Mouse (Mus musculus) ES-E14 (cell line): ENCODE data around the gene Dnph1. TPM values are rescaled to one million over a fixed set of nuclear protein-coding genes. Genes with fewer than 3 reads are reported as not detected.

ENCODE experiments used
- DNase-seq: peaks from one replicate; pipeline ENCODE4 v3.0.0-alpha.2; 2013; ENCODE audit warnings: low read depth, low spot score
- H3K27ac ChIP-seq: 2 replicates; pipeline ENCODE4 v1.5.1; 2012; ENCODE audit warnings: low read depth, mild to moderate bottlenecking, low read length, moderate library complexity, mixed read lengths; ENCODE audit not compliant: poor library complexity, insufficient read depth, severe bottlenecking
- H3K36me3 ChIP-seq: 2 replicates; pipeline ENCODE4 v1.6.1; 2012; ENCODE audit warnings: mild to moderate bottlenecking, low read length, moderate library complexity, mixed read lengths; ENCODE audit not compliant: control insufficient read depth, poor library complexity, insufficient read depth, severe bottlenecking
- H3K4me1 ChIP-seq, 2 experiments: fragments of 150-350 bp in 1 of 2; sonication (generic) in 1 of 2; 2 replicates each; pipeline ENCODE4 v1.6.1; 2012; ENCODE audit warnings: low read length in 2 of 2, mild to moderate bottlenecking in 1 of 2, mixed read lengths in 1 of 2; ENCODE audit not compliant: control insufficient read depth in 2 of 2, insufficient read depth in 2 of 2, poor library complexity in 1 of 2
- H3K4me3 ChIP-seq, 2 experiments: fragments of 150-350 bp in 1 of 2; sonication (generic) in 1 of 2; 2 replicates each; pipeline ENCODE4 v1.5.1; 2012; ENCODE audit warnings: low read length in 2 of 2, low read depth in 1 of 2, mild to moderate bottlenecking in 1 of 2, mixed read lengths in 1 of 2; ENCODE audit not compliant: insufficient read depth in 1 of 2, poor library complexity in 1 of 2, severe bottlenecking in 1 of 2
- H3K9ac ChIP-seq: 2 replicates; pipeline ENCODE4 v1.6.1; 2012; ENCODE audit warnings: low read depth, mild to moderate bottlenecking, low read length, mixed read lengths; ENCODE audit not compliant: poor library complexity, insufficient read depth, severe bottlenecking
- H3K9me3 ChIP-seq: fragments of 150-350 bp; sonication (generic); 2 replicates; pipeline ENCODE4 v1.6.1; 2012; ENCODE audit warnings: low read depth, mild to moderate bottlenecking, low read length; ENCODE audit not compliant: control insufficient read depth, insufficient read depth
- CHD2 ChIP-seq: IDR thresholded peaks from 2 replicates; pipeline ENCODE4 v1.6.1; 2014; ENCODE audit warnings: mild to moderate bottlenecking, low read depth, low read length, inconsistent platforms
- HCFC1 ChIP-seq: IDR thresholded peaks from 2 replicates; pipeline ENCODE4 v1.6.1; 2012; ENCODE audit warnings: low read length, inconsistent platforms, borderline replicate concordance; ENCODE audit not compliant: insufficient read depth
- MAFK ChIP-seq: IDR thresholded peaks from 2 replicates; pipeline ENCODE4 v1.6.1; 2014; ENCODE audit warnings: mild to moderate bottlenecking, low read depth, low read length, inconsistent platforms; ENCODE audit not compliant: insufficient read depth
- ZC3H11A ChIP-seq: IDR thresholded peaks from 2 replicates; pipeline ENCODE4 v1.6.1; 2012; ENCODE audit warnings: low read depth, mild to moderate bottlenecking, inconsistent platforms, low read length, borderline replicate concordance
- ZNF384 ChIP-seq: IDR thresholded peaks from 2 replicates; pipeline ENCODE4 v1.6.1; 2012; ENCODE audit warnings: low read depth, low read length, inconsistent platforms
- in situ Hi-C, 2 experiments: fragments of 600-800 bp; cut with MboI; formaldehyde crosslinking; loops; one replicate each; pipeline ENCODE4 v1.15.1; 2025; ENCODE audit warnings: low sequenced_read_pairs in 2 of 2, inconsistent platforms in 1 of 2; ENCODE audit not compliant: unreplicated experiment in 2 of 2
- total RNA-seq: library from RNA; depleted of rRNA; stranded (reverse); fragments of 300-350 nt; gene quantifications from 2 replicates; pipeline ENCODE4 v1.2.3, GENCODE M21; 2012; rRNA removed

Gene Dnph1
- total RNA-seq, 1 experiment: 44.1 TPM

DNA sequence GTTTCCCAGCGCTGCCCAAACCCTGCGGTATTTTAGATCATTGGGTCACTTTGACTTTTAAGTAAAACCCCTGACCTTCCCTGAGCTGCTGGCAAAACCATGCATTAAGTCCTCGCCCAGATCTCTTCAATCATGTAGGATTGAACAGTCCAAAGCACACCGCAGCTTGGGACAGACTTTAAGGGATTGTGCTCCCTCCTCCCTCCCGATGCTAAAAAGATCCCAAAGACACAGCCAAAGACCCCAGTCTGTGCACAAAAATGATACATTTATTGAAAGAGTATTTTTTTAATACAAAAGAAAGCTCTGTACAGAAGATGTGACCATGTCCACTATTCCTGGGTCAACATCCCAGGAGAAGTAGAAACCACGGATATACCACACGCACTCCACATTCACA lies 50.1 kb downstream of the Dnph1 start:
- DNase-seq: no peak
- Histone ChIP-seq H3K9me3 (no peaks in the 10 kb centered on the region), H3K36me3 (peaks cover 22% of the 10 kb centered on the region), H3K9ac (peak overlapping the region; percentile 34), H3K27ac (no peak overlapping the region), H3K4me1 (peaks cover 3 to 25% of the 10 kb centered on the region in 2 experiments; a peak in 3 of 4 replicates), H3K4me3 (peak overlapping the region; percentile 61 to 71; a peak in 3 of 4 replicates)
- TF ChIP-seq MAFK (no peak), CHD2 (no peak), HCFC1 (no peak), ZNF384 (no peak), ZC3H11A (no peak)
- in situ Hi-C loops: no loop called here

DNA sequence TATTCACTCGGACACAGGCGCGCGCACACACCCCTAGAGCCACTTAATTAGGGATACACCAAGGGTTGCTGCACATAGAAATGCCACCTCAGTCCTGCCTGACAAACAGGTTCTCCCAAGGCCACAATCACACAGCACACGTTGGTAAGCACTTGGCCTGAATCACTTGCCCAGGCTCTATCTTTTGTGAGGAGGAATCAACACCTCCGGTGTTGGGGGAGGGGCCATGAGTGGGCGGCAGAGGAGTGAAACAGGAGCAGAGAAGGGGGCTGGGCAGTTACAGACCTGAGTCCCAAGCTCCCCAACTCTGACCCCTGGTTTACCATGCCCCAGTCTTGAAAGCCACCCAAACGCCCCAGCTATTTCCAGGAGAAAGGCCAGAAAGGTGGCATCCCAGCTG lies 50.5 kb downstream of the Dnph1 start:
- Histone ChIP-seq H3K27ac (no peak overlapping the region), H3K4me1 (peaks cover 3 to 25% of the 10 kb centered on the region in 2 experiments; a peak in 3 of 4 replicates), H3K9me3 (no peaks in the 10 kb centered on the region), H3K9ac (0 out of 2 replicates have a peak overlapping the region, but pooled peaks have one; percentile 31), H3K4me3 (no peak overlapping the region; a peak in 1 of 4 replicates), H3K36me3 (peaks cover 24% of the 10 kb centered on the region)
- TF ChIP-seq CHD2: 0 out of 2 replicates have a peak, but pooled peaks have one; percentile 46
- TF ChIP-seq HCFC1: no peak
- TF ChIP-seq ZNF384: no peak
- in situ Hi-C loops: no loop called here
- no peak for DNase-seq

DNA sequence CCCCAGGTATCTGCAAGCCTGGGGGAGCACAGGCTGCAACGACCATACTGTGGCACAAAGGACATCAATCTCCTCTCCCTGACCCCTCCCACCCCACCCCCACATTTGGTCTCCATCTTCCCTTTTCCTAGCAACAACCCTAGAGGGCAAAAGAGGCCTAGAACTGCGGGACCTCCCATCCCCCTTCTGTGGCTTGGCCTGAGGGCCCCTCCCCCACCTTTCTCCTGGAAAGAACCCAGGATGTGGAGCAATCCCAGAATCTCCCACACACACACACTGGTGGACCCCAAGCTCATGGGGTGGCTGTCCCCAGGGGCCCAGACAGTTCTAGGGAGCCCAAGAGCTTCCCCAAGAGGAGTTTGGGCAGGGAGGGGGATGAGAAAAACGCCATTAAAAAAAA lies 51.4 kb downstream of the Dnph1 start:
- H3K4me3 ChIP-seq: no peak overlapping the region
- H3K36me3 ChIP-seq: peaks cover 24% of the 10 kb centered on the region
- DNase-seq: no peak
- no peaks in the 10 kb centered on the region for H3K9me3 ChIP-seq
- in situ Hi-C loops: no loop called here
- H3K4me1 ChIP-seq: peaks cover 3 to 25% of the 10 kb centered on the region in 2 experiments; a peak in 3 of 4 replicates
- TF ChIP-seq MAFK: no peak
- no peak for TF ChIP-seq ZC3H11A
- no peak for TF ChIP-seq ZNF384
- peak; percentile 49; the same call in 1 of the 2 replicates for TF ChIP-seq CHD2
- no peak for TF ChIP-seq HCFC1
- H3K27ac ChIP-seq: no peak overlapping the region; the same call in 1 of the 2 replicates
- no peak overlapping the region for H3K9ac ChIP-seq

DNA sequence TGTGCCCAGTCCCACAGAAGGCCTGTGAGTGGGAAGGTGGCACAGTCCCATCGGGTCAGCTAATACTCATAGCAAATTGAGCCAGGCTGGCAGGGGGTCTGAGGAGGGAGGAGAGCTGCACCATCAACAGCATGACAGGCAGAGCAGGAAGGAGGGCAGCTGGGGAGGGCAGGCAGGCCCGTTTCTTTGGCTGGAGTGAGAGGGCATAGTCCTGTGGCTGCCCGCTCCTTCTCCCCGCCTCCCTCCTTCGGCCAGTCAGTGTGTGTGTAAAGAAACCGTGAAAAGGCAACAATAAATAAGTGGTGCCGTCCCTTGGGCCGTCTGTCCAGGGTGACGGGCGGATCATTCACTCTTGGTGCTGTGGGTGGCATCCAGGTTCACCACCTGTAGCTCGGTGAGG lies 52.2 kb downstream of the Dnph1 start:
- Histone ChIP-seq H3K9ac (no peak overlapping the region), H3K4me1 (peaks cover 3 to 24% of the 10 kb centered on the region in 2 experiments; a peak in 3 of 4 replicates), H3K27ac (no peak overlapping the region; the same call in 1 of the 2 replicates), H3K4me3 (no peak overlapping the region), H3K9me3 (no peaks in the 10 kb centered on the region), H3K36me3 (peaks cover 24% of the 10 kb centered on the region)
- in situ Hi-C loops: no loop called here
- no peak for DNase-seq
- TF ChIP-seq ZC3H11A (no peak), CHD2 (no peak), MAFK (no peak), HCFC1 (no peak), ZNF384 (no peak)

DNA sequence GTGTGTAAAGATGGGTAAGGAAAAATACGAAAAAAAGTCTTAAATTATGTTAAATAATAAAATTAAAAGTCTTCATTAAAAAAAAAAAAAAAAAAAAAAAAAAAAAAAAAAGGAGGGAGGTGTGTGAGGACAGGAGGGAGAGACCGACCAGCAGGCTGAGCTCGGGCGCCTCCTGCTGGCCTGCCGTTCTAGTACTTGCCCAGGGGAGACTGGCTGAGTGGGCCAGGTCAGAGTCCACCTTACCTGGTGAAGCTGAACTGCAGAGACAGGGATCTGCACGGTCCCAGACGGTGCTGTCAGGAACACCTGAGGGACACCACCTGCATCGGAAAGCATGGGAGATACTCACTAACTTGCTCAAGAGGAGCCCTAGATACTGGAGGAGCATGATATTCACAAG lies 52.7 kb downstream of the Dnph1 start:
- H3K9me3 ChIP-seq: no peaks in the 10 kb centered on the region
- in situ Hi-C loops: no loop called here
- H3K9ac ChIP-seq: no peak overlapping the region
- no peak overlapping the region for H3K4me3 ChIP-seq
- TF ChIP-seq ZNF384 (no peak), HCFC1 (no peak), ZC3H11A (no peak; the same call in 1 of the 2 replicates), CHD2 (no peak), MAFK (no peak)
- no peak overlapping the region for H3K27ac ChIP-seq
- peaks cover 3 to 26% of the 10 kb centered on the region in 2 experiments for H3K4me1 ChIP-seq
- peak; percentile 51 for DNase-seq
- peaks cover 24% of the 10 kb centered on the region for H3K36me3 ChIP-seq

Other genes starting within 250 kb of the Dnph1 start
- gene Polr1c, start 248.7 kb upstream of the Dnph1 start, total RNA-seq: 177 and 213 TPM in 2 replicates
- 59.3 and 68.6 TPM in 2 replicates for gene Yipf3, start 248.6 kb upstream of the Dnph1 start, total RNA-seq
- gene Lrrc73, start 243.2 kb upstream of the Dnph1 start, total RNA-seq: 1.3 TPM in 2 replicates
- 27.7 and 33.0 TPM in 2 replicates for gene Tjap1, start 213.7 kb upstream of the Dnph1 start, total RNA-seq
- gene Dlk2, start 199.3 kb upstream of the Dnph1 start, total RNA-seq: 1.3 and 1.4 TPM in 2 replicates
- 17.2 and 25.6 TPM in 2 replicates for gene Abcc10, start 168.4 kb upstream of the Dnph1 start, total RNA-seq
- gene Zfp318, start 113.0 kb upstream of the Dnph1 start, total RNA-seq: 14.0 and 19.1 TPM in 2 replicates
- gene Crip3, start 67.8 kb upstream of the Dnph1 start, total RNA-seq: 0.49 and 0.79 TPM in 2 replicates
- 3.6 and 6.1 TPM in 2 replicates for gene Slc22a7, start 58.3 kb upstream of the Dnph1 start, total RNA-seq
- gene Ttbk1, start 9.0 kb upstream of the Dnph1 start, total RNA-seq: 0.98 and 1.2 TPM in 2 replicates
- gene Cul9, start 49.7 kb downstream of the Dnph1 start, total RNA-seq: 1.8 and 4.5 TPM in 2 replicates
- 65.2 and 75.6 TPM in 2 replicates for gene Srf, start 59.5 kb downstream of the Dnph1 start, total RNA-seq
- 200 and 384 TPM in 2 replicates for gene Ptk7, start 132.8 kb downstream of the Dnph1 start, total RNA-seq
- gene Klc4, start 149.3 kb downstream of the Dnph1 start, total RNA-seq: 17.8 and 20.7 TPM in 2 replicates
- 205 and 261 TPM in 2 replicates for gene Mrpl2, start 149.5 kb downstream of the Dnph1 start, total RNA-seq
- 88.5 and 96.1 TPM in 2 replicates for gene Cul7, start 153.6 kb downstream of the Dnph1 start, total RNA-seq
- gene Rrp36, start 177.6 kb downstream of the Dnph1 start, total RNA-seq: 44.5 and 57.0 TPM in 2 replicates
- 72.9 and 77.5 TPM in 2 replicates for gene Mea1, start 182.1 kb downstream of the Dnph1 start, total RNA-seq
- gene Klhdc3, start 184.2 kb downstream of the Dnph1 start, total RNA-seq: 65.1 and 73.0 TPM in 2 replicates
- 70.6 and 73.0 TPM in 2 replicates for gene Ppp2r5d, start 208.4 kb downstream of the Dnph1 start, total RNA-seq
- 17.8 and 22.2 TPM in 2 replicates for gene Pex6, start 214.8 kb downstream of the Dnph1 start, total RNA-seq
- gene Gnmt, start 232.5 kb downstream of the Dnph1 start, total RNA-seq: 1.2 and 4.3 TPM in 2 replicates